Mouse (Mus musculus) embryonic fibroblast, embryonic 13.5 days (primary cell): ENCODE measurements around the gene 3110040M04Rik. TPM values are rescaled to one million over a fixed set of nuclear protein-coding genes. Genes with fewer than 3 reads are reported as not detected.
"Not testable (repeated sequence)": the region's sequence is repeated elsewhere in the genome, so short reads cannot be mapped to it uniquely, and the experiment has no call there.

Experiments used
- H3K27ac ChIP-seq: 2 replicates; pipeline ENCODE4 v1.5.1; 2012; ENCODE audit warnings: low read length, control low read depth, inconsistent platforms; ENCODE audit not compliant: insufficient read depth
- H3K4me1 ChIP-seq: 2 replicates; pipeline ENCODE4 v1.6.1; 2011; ENCODE audit warnings: low read length; ENCODE audit not compliant: control insufficient read depth, insufficient read depth
- H3K4me3 ChIP-seq: 2 replicates; pipeline ENCODE4 v1.5.1; 2011; ENCODE audit warnings: mild to moderate bottlenecking, control low read depth, low read length; ENCODE audit not compliant: insufficient read depth
- CTCF ChIP-seq: IDR thresholded peaks from 2 replicates; pipeline ENCODE4 v1.5.1; 2011; ENCODE audit warnings: mild to moderate bottlenecking, control low read depth, low read length, moderate library complexity, borderline replicate concordance; ENCODE audit not compliant: insufficient read depth
- POLR2A ChIP-seq: IDR thresholded peaks from 2 replicates; pipeline ENCODE4 v1.6.1; 2011; ENCODE audit warnings: low read depth, mild to moderate bottlenecking, control low read depth, low read length, moderate library complexity
- polyA plus RNA-seq: library from polyadenylated mRNA; stranded (reverse); fragments of >200 nt; gene quantifications from 2 replicates; pipeline ENCODE4 v1.2.4, GENCODE M21; 2011; ENCODE audit warnings: low read depth; ENCODE audit not compliant: missing spikeins, insufficient read length

Gene 3110040M04Rik
- polyA plus RNA-seq, 1 experiment = not detected

- H3K4me1 ChIP-seq, H3K4me3 ChIP-seq, H3K27ac ChIP-seq: not testable (repeated sequence)
These were observed 3.3 kb upstream of the 3110040M04Rik start for GRCm38 (mm10) chr1:151200620-151201019.

GRCm38 (mm10) chr1:151202771-151203170 is 1.1 kb upstream of the 3110040M04Rik start:
- H3K4me3 ChIP-seq, H3K27ac ChIP-seq, H3K4me1 ChIP-seq: not testable (repeated sequence)

GRCm38 (mm10) chr1:151208493-151208892 is 4.6 kb downstream of the 3110040M04Rik start:
- H3K4me3 ChIP-seq, H3K27ac ChIP-seq, H3K4me1 ChIP-seq: not testable (repeated sequence)

- not testable (repeated sequence) for H3K27ac ChIP-seq, H3K4me3 ChIP-seq
These were observed 5.0 kb downstream of the 3110040M04Rik start for GRCm38 (mm10) chr1:151208944-151209343.

GRCm38 (mm10) chr1:151209824-151210355 is 6.0 kb downstream of the 3110040M04Rik start, which contains the start of gene Gm47996:
Gm47996 (plus strand) TSS chr1:151210131.
- not testable (repeated sequence) for H3K4me3 ChIP-seq, H3K4me1 ChIP-seq, H3K27ac ChIP-seq

More at GRCm38 (mm10) chr1:151208944-151209343, 5.0 kb downstream of the 3110040M04Rik start:
- H3K4me1 ChIP-seq = not testable (repeated sequence)

GRCm38 (mm10) chr1:151211666-151212065 is 7.7 kb downstream of the 3110040M04Rik start:
- not testable (repeated sequence) for H3K4me3 ChIP-seq, H3K27ac ChIP-seq, H3K4me1 ChIP-seq

- Histone ChIP-seq H3K27ac (no peak overlapping the region), H3K4me3 (no peak overlapping the region), H3K4me1 (no peaks in the 10 kb centered on the region)
- TF ChIP-seq CTCF (no peak), POLR2A (no peak)
These were observed 10.9 kb downstream of the 3110040M04Rik start for GRCm38 (mm10) chr1:151214862-151215261.

GRCm38 (mm10) chr1:151215985-151216384 is 12.1 kb downstream of the 3110040M04Rik start:
- Histone ChIP-seq H3K4me1 (no peaks in the 10 kb centered on the region), H3K27ac (no peak overlapping the region), H3K4me3 (no peak overlapping the region)
- TF ChIP-seq CTCF = no peak
- no peak for TF ChIP-seq POLR2A

- Histone ChIP-seq H3K27ac (no peak overlapping the region), H3K4me3 (no peak overlapping the region), H3K4me1 (no peaks in the 10 kb centered on the region)
- TF ChIP-seq CTCF = no peak
- TF ChIP-seq POLR2A = no peak
These were observed 12.5 kb downstream of the 3110040M04Rik start for GRCm38 (mm10) chr1:151216417-151216816.

GRCm38 (mm10) chr1:151219045-151219444 is 15.1 kb downstream of the 3110040M04Rik start:
- no peaks in the 10 kb centered on the region for H3K4me1 ChIP-seq
- H3K4me3 ChIP-seq = no peak overlapping the region
- no peak overlapping the region for H3K27ac ChIP-seq
- TF ChIP-seq CTCF (no peak), POLR2A (no peak)

- TF ChIP-seq CTCF (no peak), POLR2A (no peak)
- H3K27ac ChIP-seq = no peak overlapping the region
- no peak overlapping the region for H3K4me3 ChIP-seq
- no peaks in the 10 kb centered on the region for H3K4me1 ChIP-seq
These were observed 16.2 kb downstream of the 3110040M04Rik start for GRCm38 (mm10) chr1:151220098-151220497.

- Histone ChIP-seq H3K27ac (no peak overlapping the region), H3K4me1 (peaks cover 6% of the 10 kb centered on the region; the same call in 1 of the 2 replicates)
- TF ChIP-seq CTCF = no peak
- TF ChIP-seq POLR2A = no peak
These were observed 18.8 kb downstream of the 3110040M04Rik start for GRCm38 (mm10) chr1:151222561-151223267.

More at GRCm38 (mm10) chr1:151222561-151223267, 18.8 kb downstream of the 3110040M04Rik start:
- no peak overlapping the region for H3K4me3 ChIP-seq
